Mouse (Mus musculus): Measurements from ENCODE around the gene Olfr527. TPM values are rescaled to one million over a fixed set of nuclear protein-coding genes. Genes with fewer than 3 reads are reported as not detected.

Olfr527 gene
- not detected for polyA plus RNA-seq (2014; fragmentation: Illumina TruSeq; extraction: RNeasy Lipid Tissue Mini Kit (QIAGEN cat#74804); ENCODE audit: low read depth, low replicate concordance)

DNA sequence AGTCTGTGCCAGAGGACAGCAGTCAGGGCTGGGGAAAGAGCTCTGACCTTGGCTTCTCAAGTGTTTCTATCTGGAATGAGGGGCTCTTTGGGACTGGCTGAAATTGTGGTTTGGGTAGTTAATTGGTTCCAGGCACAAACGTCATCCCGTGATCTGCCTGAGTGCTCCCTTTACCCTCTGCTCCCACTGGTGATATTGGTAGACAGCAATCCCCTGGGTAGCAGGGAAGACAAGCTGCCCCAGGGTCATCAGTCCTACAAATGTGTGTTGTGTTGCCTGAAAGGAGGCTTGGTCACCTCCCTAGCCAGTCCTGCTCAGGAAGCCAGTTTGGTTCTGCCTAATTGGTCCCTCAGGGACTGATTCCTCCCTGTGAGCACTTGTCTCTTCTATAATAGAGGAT, at the start of gene Olfr527:
Olfr527 (plus strand) TSS at position 301 of the 400 bp plus-strand sequence.

DNA sequence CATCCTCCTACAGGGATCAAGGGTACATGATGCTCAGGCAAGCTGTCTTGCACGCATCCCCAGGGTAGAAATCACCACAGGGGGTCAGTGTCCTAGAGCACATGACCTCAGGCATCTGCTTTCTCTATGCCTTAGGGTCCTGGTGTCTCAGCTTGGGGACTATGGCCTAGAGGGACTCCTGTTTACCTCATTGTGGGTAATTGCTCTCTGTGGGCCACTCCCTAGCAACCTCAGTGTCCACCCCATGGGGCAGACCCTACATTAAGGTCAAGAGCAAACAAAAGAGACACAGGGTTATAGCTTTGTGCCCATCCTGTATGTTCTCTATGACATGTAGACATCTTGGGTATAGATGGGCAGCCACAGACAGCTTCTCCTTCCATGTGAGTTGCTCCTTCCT, 13.3 kb upstream of the Olfr527 start, which contains the start of gene Olfr525:
Olfr525 (plus strand) TSS at position 301 of the 400 bp plus-strand sequence.

DNA sequence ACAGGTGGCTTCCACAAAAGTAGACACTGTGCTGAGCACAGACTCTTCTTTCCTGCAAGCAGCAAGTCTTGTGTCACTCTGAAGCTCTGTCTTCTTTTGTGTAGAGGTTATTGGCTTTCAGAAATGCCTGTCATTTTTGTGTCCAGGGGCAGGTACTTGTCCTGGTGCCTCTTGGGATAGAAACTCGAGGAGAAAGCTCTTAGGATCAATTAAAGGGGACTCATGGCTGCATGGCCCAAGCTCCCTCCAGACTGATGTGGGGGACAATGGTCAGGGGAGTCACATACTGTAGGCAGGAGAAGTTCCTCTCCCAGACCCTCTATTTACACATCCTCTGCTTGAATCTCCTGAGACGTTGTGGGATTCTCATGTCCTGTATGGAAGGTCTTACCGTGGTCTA, 27.8 kb downstream of the Olfr527 start, which contains the start of gene Olfr60:
Olfr60 (minus strand) TSS at position 101 of the 400 bp plus-strand sequence.

DNA sequence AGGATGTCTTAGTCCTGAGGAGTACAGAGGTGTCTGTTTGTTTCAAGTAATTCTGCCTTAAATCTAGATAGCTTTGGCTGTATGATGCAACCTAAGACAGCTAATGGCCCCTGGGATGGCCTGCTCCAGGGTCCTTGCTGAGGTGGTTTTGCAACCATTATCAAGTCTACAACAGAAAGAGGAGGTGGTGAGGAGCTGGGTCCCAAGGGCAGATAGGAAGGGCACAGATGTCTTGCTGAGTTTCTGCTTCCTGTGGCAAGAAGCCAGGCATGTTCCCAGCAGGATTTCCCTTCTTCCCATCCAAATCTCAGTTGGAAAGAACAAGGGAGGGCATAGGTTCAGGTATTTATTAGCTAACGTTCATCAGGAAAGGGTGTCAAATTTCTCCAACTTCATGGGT, 42.4 kb downstream of the Olfr527 start, which contains the start of gene Olfr530:
Olfr530 (minus strand) TSS at position 101 of the 400 bp plus-strand sequence.

Other genes with a start within 250 kb of the Olfr527 start
- gene Prap1, start 240.6 kb upstream of the Olfr527 start, polyA plus RNA-seq (2014; fragmentation: Illumina TruSeq; extraction: RNeasy Lipid Tissue Mini Kit (QIAGEN cat#74804); ENCODE audit: low read depth, low replicate concordance) = not detected
- gene Fuom, start 231.6 kb upstream of the Olfr527 start, polyA plus RNA-seq (2014; fragmentation: Illumina TruSeq; extraction: RNeasy Lipid Tissue Mini Kit (QIAGEN cat#74804); ENCODE audit: low read depth, low replicate concordance) = 20.9 TPM
- 14.7 TPM for gene Paox, start 218.2 kb upstream of the Olfr527 start, polyA plus RNA-seq (2014; fragmentation: Illumina TruSeq; extraction: RNeasy Lipid Tissue Mini Kit (QIAGEN cat#74804); ENCODE audit: low read depth, low replicate concordance)
- gene Echs1, start 217.5 kb upstream of the Olfr527 start, polyA plus RNA-seq (2014; fragmentation: Illumina TruSeq; extraction: RNeasy Lipid Tissue Mini Kit (QIAGEN cat#74804); ENCODE audit: low read depth, low replicate concordance) = 181 TPM
- 26.6 TPM for gene Mtg1, start 196.5 kb upstream of the Olfr527 start, polyA plus RNA-seq (2014; fragmentation: Illumina TruSeq; extraction: RNeasy Lipid Tissue Mini Kit (QIAGEN cat#74804); ENCODE audit: low read depth, low replicate concordance)
- gene Sprn, start 179.1 kb upstream of the Olfr527 start, polyA plus RNA-seq (2014; fragmentation: Illumina TruSeq; extraction: RNeasy Lipid Tissue Mini Kit (QIAGEN cat#74804); ENCODE audit: low read depth, low replicate concordance) = 0.56 TPM
- not detected for gene Olfr522, start 169.3 kb upstream of the Olfr527 start, polyA plus RNA-seq (2014; fragmentation: Illumina TruSeq; extraction: RNeasy Lipid Tissue Mini Kit (QIAGEN cat#74804); ENCODE audit: low read depth, low replicate concordance)
- not detected for gene Olfr523, start 160.8 kb upstream of the Olfr527 start, polyA plus RNA-seq (2014; fragmentation: Illumina TruSeq; extraction: RNeasy Lipid Tissue Mini Kit (QIAGEN cat#74804); ENCODE audit: low read depth, low replicate concordance)
- not detected for gene Olfr524, start 128.1 kb upstream of the Olfr527 start, polyA plus RNA-seq (2014; fragmentation: Illumina TruSeq; extraction: RNeasy Lipid Tissue Mini Kit (QIAGEN cat#74804); ENCODE audit: low read depth, low replicate concordance)
- 0.51 TPM for gene Cd163l1, start 115.8 kb upstream of the Olfr527 start, polyA plus RNA-seq (2014; fragmentation: Illumina TruSeq; extraction: RNeasy Lipid Tissue Mini Kit (QIAGEN cat#74804); ENCODE audit: low read depth, low replicate concordance)
- not detected for gene 5830411N06Rik, start 86.7 kb upstream of the Olfr527 start, polyA plus RNA-seq (2014; fragmentation: Illumina TruSeq; extraction: RNeasy Lipid Tissue Mini Kit (QIAGEN cat#74804); ENCODE audit: low read depth, low replicate concordance)
- gene Olfr525, start 13.2 kb upstream of the Olfr527 start, polyA plus RNA-seq (2014; fragmentation: Illumina TruSeq; extraction: RNeasy Lipid Tissue Mini Kit (QIAGEN cat#74804); ENCODE audit: low read depth, low replicate concordance) = not detected
- not detected for gene Olfr60, start 27.7 kb downstream of the Olfr527 start, polyA plus RNA-seq (2014; fragmentation: Illumina TruSeq; extraction: RNeasy Lipid Tissue Mini Kit (QIAGEN cat#74804); ENCODE audit: low read depth, low replicate concordance)
- not detected for gene Olfr530, start 42.3 kb downstream of the Olfr527 start, polyA plus RNA-seq (2014; fragmentation: Illumina TruSeq; extraction: RNeasy Lipid Tissue Mini Kit (QIAGEN cat#74804); ENCODE audit: low read depth, low replicate concordance)
- not detected for gene Olfr531, start 68.9 kb downstream of the Olfr527 start, polyA plus RNA-seq (2014; fragmentation: Illumina TruSeq; extraction: RNeasy Lipid Tissue Mini Kit (QIAGEN cat#74804); ENCODE audit: low read depth, low replicate concordance)
- not detected for gene Olfr532, start 87.6 kb downstream of the Olfr527 start, polyA plus RNA-seq (2014; fragmentation: Illumina TruSeq; extraction: RNeasy Lipid Tissue Mini Kit (QIAGEN cat#74804); ENCODE audit: low read depth, low replicate concordance)
- gene Olfr533, start 129.4 kb downstream of the Olfr527 start, polyA plus RNA-seq (2014; fragmentation: Illumina TruSeq; extraction: RNeasy Lipid Tissue Mini Kit (QIAGEN cat#74804); ENCODE audit: low read depth, low replicate concordance) = not detected
- not detected for gene Olfr535, start 150.2 kb downstream of the Olfr527 start, polyA plus RNA-seq (2014; fragmentation: Illumina TruSeq; extraction: RNeasy Lipid Tissue Mini Kit (QIAGEN cat#74804); ENCODE audit: low read depth, low replicate concordance)
- 0.07 TPM for gene Olfr536, start 173.4 kb downstream of the Olfr527 start, polyA plus RNA-seq (2014; fragmentation: Illumina TruSeq; extraction: RNeasy Lipid Tissue Mini Kit (QIAGEN cat#74804); ENCODE audit: low read depth, low replicate concordance)
- not detected for gene Olfr538, start 233.9 kb downstream of the Olfr527 start, polyA plus RNA-seq (2014; fragmentation: Illumina TruSeq; extraction: RNeasy Lipid Tissue Mini Kit (QIAGEN cat#74804); ENCODE audit: low read depth, low replicate concordance)

Measured in adipose tissue, adult 10 weeks (tissue).